In the genomic region with DNA sequence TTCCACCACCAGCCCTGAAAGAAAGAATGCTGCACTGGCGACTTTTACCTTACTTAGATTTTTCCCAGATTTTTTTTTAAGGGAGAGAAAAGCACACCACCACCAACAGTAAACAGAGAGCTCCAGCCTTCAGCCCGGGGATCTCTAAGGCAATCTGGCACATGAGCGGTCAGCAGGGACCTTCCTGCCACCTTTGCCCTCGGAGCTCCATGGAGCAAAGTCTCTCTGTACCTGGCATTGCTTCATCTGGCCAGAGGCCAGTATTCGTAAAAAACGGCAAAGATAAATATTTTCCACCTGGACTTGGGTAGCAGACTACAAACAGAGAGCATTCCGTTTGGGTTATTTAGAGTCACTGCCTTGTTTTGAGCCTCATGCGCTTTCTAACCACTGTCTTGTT, we compare ENCODE assay signal across 20 mouse cellular contexts. TPM values are rescaled to one million over a fixed set of nuclear protein-coding genes. Genes with fewer than 3 reads are reported as not detected.
DNase-seq lines count a peak whose midpoint lies in the region; ATAC-seq and TF ChIP-seq lines count a peak whose summit lies in the region.
"Had no signal": no experiment of that assay in that cellular context is flagged by ENCODE, and none has a peak within 500 bp of the region (broad histone marks: within the 10 kb centered on the region; RNA-seq: fewer than 3 reads in every experiment).

No protein-coding gene starts in this region.

- H3K27ac ChIP-seq in kidney, adult 2 months (ENCODE audit: insufficient read depth, low read depth, low read length): peak overlapping the region; percentile 85
- H3K27ac ChIP-seq in kidney, embryonic 16.5 days (ENCODE audit: low read length): no peak overlapping the region
- H3K27ac ChIP-seq in intestine, postnatal 0 days (ENCODE audit: low read depth, low read length): peak overlapping the region; percentile 41
- peak overlapping the region; percentile 87 for H3K27ac ChIP-seq in liver, postnatal 0 days (ENCODE audit: low read depth)
- no peak overlapping the region for H3K27ac ChIP-seq in embryonic facial prominence, embryonic 10.5 days (replicated peaks)
- H3K27ac ChIP-seq: forebrain, embryonic 13.5 days; gastrocnemius, adult 2 months; heart, adult 2 months; left cerebral cortex, adult 2 months; limb, embryonic 12.5 days; midbrain, embryonic 13.5 days had no signal

- peak; percentile 78 for TF ChIP-seq EP300 in liver, postnatal 0 days (IDR thresholded peaks at IDR 0.05; ENCODE audit: low read depth)

- no peak overlapping the region for H3K4me2 ChIP-seq in kidney, embryonic 16.5 days (replicated peaks; ENCODE audit: low read depth, low read length)
- H3K4me2 ChIP-seq in intestine, postnatal 0 days (replicated peaks; ENCODE audit: low read depth): no peak overlapping the region
- peak overlapping the region; percentile 43 for H3K4me2 ChIP-seq in liver, postnatal 0 days (ENCODE audit: low read depth, low read length)
- H3K4me2 ChIP-seq: forebrain, embryonic 13.5 days; limb, embryonic 12.5 days; midbrain, embryonic 13.5 days had no signal

- H3K9ac ChIP-seq in kidney, embryonic 16.5 days (replicated peaks; ENCODE audit: low read length): no peak overlapping the region
- H3K9ac ChIP-seq in intestine, postnatal 0 days (ENCODE audit: low read depth, low read length): no peak overlapping the region
- 0 out of 2 replicates have a peak overlapping the region, but pooled peaks have one; percentile 31 for H3K9ac ChIP-seq in liver, postnatal 0 days (replicated peaks)
- H3K9ac ChIP-seq: forebrain, embryonic 13.5 days; limb, embryonic 12.5 days; midbrain, embryonic 13.5 days had no signal

- H3K27me3 ChIP-seq in kidney, adult 2 months (replicated peaks; ENCODE audit: control insufficient read depth, insufficient read depth, low read length): no peaks in the 10 kb centered on the region
- H3K27me3 ChIP-seq in kidney, embryonic 16.5 days (ENCODE audit: insufficient read depth, low read length): no peaks in the 10 kb centered on the region
- no peaks in the 10 kb centered on the region for H3K27me3 ChIP-seq in intestine, postnatal 0 days (replicated peaks; ENCODE audit: control insufficient read depth, insufficient read depth, low read length)
- H3K27me3 ChIP-seq in liver, postnatal 0 days (ENCODE audit: insufficient read depth, low read length): no peaks in the 10 kb centered on the region
- no peaks in the 10 kb centered on the region for H3K27me3 ChIP-seq in embryonic facial prominence, embryonic 10.5 days (replicated peaks; ENCODE audit: low read depth, poor library complexity, severe bottlenecking)
- H3K27me3 ChIP-seq: forebrain, embryonic 13.5 days; midbrain, embryonic 13.5 days had no signal

- ATAC-seq in kidney, embryonic 16.5 days (ENCODE audit: low FRiP score, low TSS enrichment): no peak
- ATAC-seq in intestine, postnatal 0 days: peak; percentile 63; the same call in 1 of the 2 replicates
- ATAC-seq in liver, postnatal 0 days: peak; percentile 87
- ATAC-seq: forebrain, embryonic 13.5 days; midbrain, embryonic 13.5 days had no signal

- TF ChIP-seq POLR2A in kidney, adult 2 months (IDR thresholded peaks at IDR 0.05; ENCODE audit: low read depth, low read length): no peak

- H3K4me3 ChIP-seq in kidney, adult 2 months (ENCODE audit: insufficient read depth, low read depth, low read length): peak overlapping the region; percentile 15; the same call in 1 of the 2 replicates
- no peak overlapping the region for H3K4me3 ChIP-seq in kidney, embryonic 16.5 days (ENCODE audit: low read length)
- H3K4me3 ChIP-seq in intestine, postnatal 0 days (ENCODE audit: low read depth, low read length): no peak overlapping the region
- H3K4me3 ChIP-seq in liver, postnatal 0 days (ENCODE audit: low read depth, low read length): 0 out of 2 replicates have a peak overlapping the region, but pooled peaks have one; percentile 7
- H3K4me3 ChIP-seq in embryonic facial prominence, embryonic 10.5 days: no peak overlapping the region
- H3K4me3 ChIP-seq: forebrain, embryonic 13.5 days; gastrocnemius, adult 2 months; heart, adult 2 months; left cerebral cortex, adult 2 months; limb, embryonic 12.5 days; midbrain, embryonic 13.5 days; myocyte had no signal

- peaks cover 15% of the 10 kb centered on the region; the same call in 1 of the 2 replicates for H3K4me1 ChIP-seq in kidney, adult 2 months (ENCODE audit: control insufficient read depth, insufficient read depth, low read length)
- no peaks in the 10 kb centered on the region for H3K4me1 ChIP-seq in kidney, embryonic 16.5 days (ENCODE audit: insufficient read depth, low read length)
- H3K4me1 ChIP-seq in intestine, postnatal 0 days (replicated peaks; ENCODE audit: control insufficient read depth, insufficient read depth, low read length): 0 out of 2 replicates have a peak, but pooled peaks cover 4% of the 10 kb centered on the region
- peaks cover 10% of the 10 kb centered on the region; the same call in 1 of the 2 replicates for H3K4me1 ChIP-seq in liver, postnatal 0 days (ENCODE audit: insufficient read depth)
- peaks cover 10% of the 10 kb centered on the region for H3K4me1 ChIP-seq in embryonic facial prominence, embryonic 10.5 days
- H3K4me1 ChIP-seq: forebrain, embryonic 13.5 days; limb, embryonic 12.5 days; midbrain, embryonic 13.5 days had no signal

- TF ChIP-seq CTCF in kidney, adult 2 months (conservative IDR thresholded peaks at IDR 0.05; ENCODE audit: insufficient read depth, insufficient read length, low read depth, low read length): no peak
- no peak for TF ChIP-seq CTCF in intestine, postnatal 0 days (IDR thresholded peaks at IDR 0.05; ENCODE audit: low read depth)
- no peak for TF ChIP-seq CTCF in liver, postnatal 0 days (IDR thresholded peaks at IDR 0.05; ENCODE audit: low read depth)

- WGBS in kidney, adult 2 months: 25% methylated on average over 8 of the region's 8 CpGs
- WGBS in kidney, embryonic 16.5 days: 59% methylated on average over 8 of the region's 8 CpGs
- WGBS in intestine, postnatal 0 days: 31% methylated on average over 8 of the region's 8 CpGs
- WGBS in liver, postnatal 0 days (ENCODE audit: insufficient replicate concordance): 43% methylated on average over 8 of the region's 8 CpGs
- WGBS in embryonic facial prominence, embryonic 10.5 days: 68% methylated on average over 8 of the region's 8 CpGs

- no peaks in the 10 kb centered on the region for H3K9me3 ChIP-seq in kidney, embryonic 16.5 days (ENCODE audit: low read length)
- H3K9me3 ChIP-seq in intestine, postnatal 0 days (ENCODE audit: control insufficient read depth): no peaks in the 10 kb centered on the region
- H3K9me3 ChIP-seq in liver, postnatal 0 days (ENCODE audit: low read length): no peaks in the 10 kb centered on the region
- H3K9me3 ChIP-seq in embryonic facial prominence, embryonic 10.5 days: no peaks in the 10 kb centered on the region
- H3K9me3 ChIP-seq: forebrain, embryonic 13.5 days; limb, embryonic 12.5 days; midbrain, embryonic 13.5 days had no signal

- DNase-seq in kidney, adult 2 months: peak; percentile 95
- DNase-seq in kidney, postnatal 4 days: peak; percentile 48 to 68
- DNase-seq in liver, postnatal 0 days: peak; percentile 77
- DNase-seq in MN1 (ENCODE audit: low spot score): no peak
- DNase-seq in embryonic facial prominence, embryonic 10.5 days (ENCODE audit: low spot score): no peak
- no peak for DNase-seq in urinary bladder, adult 2 months (ENCODE audit: low spot score)
- DNase-seq: cerebellum, adult 9-11 months; gastrocnemius, adult 2 months; heart, adult 2 months; lung, postnatal 10 days; right cerebral cortex, adult 18-20 months had no signal

- no peaks in the 10 kb centered on the region for H3K36me3 ChIP-seq in kidney, adult 2 months (ENCODE audit: control insufficient read depth, insufficient read depth, low read length)
- H3K36me3 ChIP-seq in kidney, embryonic 16.5 days (ENCODE audit: insufficient read depth, low read length): no peaks in the 10 kb centered on the region
- no peaks in the 10 kb centered on the region for H3K36me3 ChIP-seq in intestine, postnatal 0 days (ENCODE audit: control insufficient read depth, insufficient read depth)
- no peaks in the 10 kb centered on the region for H3K36me3 ChIP-seq in liver, postnatal 0 days (replicated peaks; ENCODE audit: insufficient read depth, low read length)
- H3K36me3 ChIP-seq in embryonic facial prominence, embryonic 10.5 days (replicated peaks): no peaks in the 10 kb centered on the region
- H3K36me3 ChIP-seq: limb, embryonic 12.5 days; midbrain, embryonic 13.5 days had no signal

RNA-seq across cellular contexts. Expression of a gene that starts 58.4 kb away (rescaled TPM):
- 0.43 and 0.50 TPM in 2 replicates for polyA plus RNA-seq in kidney, adult 2 months (2012; rRNA removed)
- 0.14 and 0.32 TPM in 2 replicates for polyA plus RNA-seq in kidney, embryonic 16.5 days (2015; fragmentation: Nextera tagmentation; extraction: Ambion mirVana)
- 0.21 and 0.31 TPM in 2 replicates for polyA plus RNA-seq in intestine, postnatal 0 days (2015; fragmentation: Nextera tagmentation; extraction: Ambion mirVana)
- polyA plus RNA-seq in liver, postnatal 0 days (2015; fragmentation: Nextera tagmentation; extraction: Ambion mirVana): 0.07 and 0.09 TPM in 2 replicates
- polyA plus RNA-seq in embryonic facial prominence, embryonic 10.5 days (2016; fragmentation: Nextera tagmentation; extraction: Ambion mirVana): 0.89 and 1.2 TPM in 2 replicates
- 0.57 and 0.85 TPM in 2 replicates for polyA plus RNA-seq in urinary bladder, adult 2 months (2012; rRNA removed)
- polyA plus RNA-seq: C2C12; hindbrain, embryonic 11.5 days; myocyte had no signal

Comparison
In these comparisons a context has a peak if more than half of its experiments do, and no peak if none do; other contexts are left out.
1. H3K27ac ChIP-seq: peak in kidney, adult 2 months (single experiment), intestine, postnatal 0 days (single experiment) and liver, postnatal 0 days (single experiment); none in kidney, embryonic 16.5 days (single experiment) and embryonic facial prominence, embryonic 10.5 days (single experiment).
2. H3K4me3 ChIP-seq: peak in kidney, adult 2 months (single experiment) and liver, postnatal 0 days (single experiment); none in kidney, embryonic 16.5 days (single experiment), intestine, postnatal 0 days (single experiment) and embryonic facial prominence, embryonic 10.5 days (single experiment).
3. DNase-seq: peak in kidney, adult 2 months (single experiment), kidney, postnatal 4 days (2 of 2) and liver, postnatal 0 days (single experiment); none in MN1 (single experiment), embryonic facial prominence, embryonic 10.5 days (single experiment) and urinary bladder, adult 2 months (single experiment).